Mouse (Mus musculus) olfactory bulb, adult 2 months (tissue): ENCODE measurements around the gene Gm45208.

Experiments
- CTCF ChIP-seq: fragments of 200-500 bp; IDR thresholded peaks from 2 replicates; pipeline ENCODE4 v1.5.1; 2012; ENCODE audit warnings: low read depth, mild to moderate bottlenecking, low read length, moderate library complexity; ENCODE audit not compliant: insufficient read depth
- POLR2A ChIP-seq: fragments of 200-500 bp; IDR thresholded peaks from 2 replicates; pipeline ENCODE4 v1.6.1; 2012; ENCODE audit warnings: mild to moderate bottlenecking, low read depth, low read length, moderate library complexity; ENCODE audit not compliant: insufficient read depth

DNA sequence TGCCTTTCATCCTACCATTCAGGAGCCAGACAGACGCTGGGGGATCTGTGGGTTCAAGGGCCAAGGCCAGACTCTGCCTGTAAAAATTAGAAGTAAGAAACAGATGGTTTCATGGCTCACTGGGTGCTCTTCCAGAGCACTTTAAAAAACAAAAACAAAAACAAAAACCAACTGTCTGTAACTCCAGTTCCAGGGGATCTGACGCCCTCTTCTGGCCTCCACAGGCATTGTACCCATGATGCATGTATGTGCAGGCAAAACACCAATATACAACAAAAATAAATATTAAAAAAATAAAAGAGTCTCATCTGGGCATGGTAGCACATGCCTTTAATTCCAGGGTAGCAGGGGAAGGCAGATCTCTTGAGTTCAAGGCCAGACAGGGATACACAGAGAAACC is 50.7 kb downstream of the Gm45208 start:
- TF ChIP-seq POLR2A = no peak
- TF ChIP-seq CTCF = no peak
